Mouse (Mus musculus) lung, postnatal 0 days (tissue): ENCODE measurements around the gene Pram1. TPM values are rescaled to one million over a fixed set of nuclear protein-coding genes. Genes with fewer than 3 reads are reported as not detected.
A peak's percentile ranks its signal among the peaks of the same experiment; 100 is the strongest.

ENCODE experiments used
- ATAC-seq: fragments of 200-750 bp; cut with Nextera tagmentation; 2 replicates; pipeline ENCODE4 v1.8.0; 2017; ENCODE audit warnings: moderate library complexity
- DNase-seq: peaks from one replicate; pipeline ENCODE4 v3.0.0-alpha.2; 2016; ENCODE audit warnings: low spot score
- H3K27ac ChIP-seq: fragments of 300-500 bp; sonication (generic); 2 replicates; pipeline ENCODE4 v1.5.1; 2014; ENCODE audit warnings: antibody characterized with exemption, mild to moderate bottlenecking, low read length, mixed read lengths
- H3K27me3 ChIP-seq: fragments of 300-500 bp; sonication (generic); replicated peaks from 2 replicates; pipeline ENCODE4 v1.6.1; 2014; ENCODE audit warnings: low read length, mixed read lengths; ENCODE audit not compliant: insufficient read depth
- H3K36me3 ChIP-seq: fragments of 300-500 bp; sonication (generic); 2 replicates; pipeline ENCODE4 v1.6.1; 2014; ENCODE audit warnings: low read length, mixed read lengths; ENCODE audit not compliant: insufficient read depth
- H3K4me1 ChIP-seq: fragments of 300-500 bp; sonication (generic); 2 replicates; pipeline ENCODE4 v1.6.1; 2014; ENCODE audit warnings: antibody characterized with exemption, low read depth, low read length, mixed read lengths; ENCODE audit not compliant: insufficient read depth
- H3K4me2 ChIP-seq: fragments of 300-500 bp; sonication (generic); replicated peaks from 2 replicates; pipeline ENCODE4 v1.6.1; 2014; ENCODE audit warnings: low read depth, mild to moderate bottlenecking, low read length, moderate library complexity, mixed read lengths
- H3K4me3 ChIP-seq: fragments of 300-500 bp; sonication (generic); 2 replicates; pipeline ENCODE4 v1.5.1; 2014; ENCODE audit warnings: low read depth, low read length
- H3K9ac ChIP-seq: fragments of 300-500 bp; sonication (generic); replicated peaks from 2 replicates; pipeline ENCODE4 v1.6.1; 2014; ENCODE audit warnings: low read depth, mild to moderate bottlenecking
- H3K9me3 ChIP-seq: fragments of 300-500 bp; sonication (generic); 2 replicates; pipeline ENCODE4 v1.6.1; 2016; ENCODE audit warnings: low read length, mixed read lengths
- CTCF ChIP-seq: IDR thresholded peaks from 2 replicates; pipeline ENCODE4 v1.5.1; 2016; ENCODE audit warnings: antibody characterized with exemption, mild to moderate bottlenecking
- EP300 ChIP-seq: IDR thresholded peaks from 2 replicates; pipeline ENCODE4 v1.6.1; 2016; ENCODE audit warnings: antibody characterized with exemption, mild to moderate bottlenecking, control low read depth
- WGBS: fragments of 180-500 bp; shearing (Covaris S2); extraction: QIAGEN DNeasy Blood & Tissue Kit; methylation state at CpG from one replicate; pipeline ENCODE4 v1.1.7; 2014; 5-methylcytosine and 5-hydroxymethylcytosine counted together
- polyA plus RNA-seq: library from polyadenylated mRNA; unstranded; fragments of >200 nt; fragmentation: Nextera tagmentation; extraction: Ambion mirVana; gene quantifications from 2 replicates; pipeline ENCODE4 v1.2.1, GENCODE M21; 2015

Gene Pram1
- polyA plus RNA-seq, result 1.00 and 1.3 TPM in 2 replicates

- H3K9me3 ChIP-seq, result no peaks in the 10 kb centered on the region
- DNase-seq (peak; percentile 25), ATAC-seq (0 out of 2 replicates have a peak, but pooled peaks have one; percentile 26)
- no peaks in the 10 kb centered on the region for H3K36me3 ChIP-seq
- no peak within 1 kb of the TSS for H3K4me2 ChIP-seq
- H3K4me3 ChIP-seq, result no peak within 1 kb of the TSS
- TF ChIP-seq EP300 (no peak), CTCF (no peak)
- H3K27ac ChIP-seq, result no peak within 1 kb of the TSS; the same call in 1 of the 2 replicates
- no peaks in the 10 kb centered on the region for H3K27me3 ChIP-seq
- 79% methylated on average over 4 of the region's 4 CpGs for WGBS
- H3K4me1 ChIP-seq, result no peaks in the 10 kb centered on the region
- H3K9ac ChIP-seq, result no peak within 1 kb of the TSS
Measured at GRCm38 (mm10) chr17:33637516-33638276, at the start of gene Pram1. Gene Pram1 (plus strand): TSS chr17:33638056.

DNA sequence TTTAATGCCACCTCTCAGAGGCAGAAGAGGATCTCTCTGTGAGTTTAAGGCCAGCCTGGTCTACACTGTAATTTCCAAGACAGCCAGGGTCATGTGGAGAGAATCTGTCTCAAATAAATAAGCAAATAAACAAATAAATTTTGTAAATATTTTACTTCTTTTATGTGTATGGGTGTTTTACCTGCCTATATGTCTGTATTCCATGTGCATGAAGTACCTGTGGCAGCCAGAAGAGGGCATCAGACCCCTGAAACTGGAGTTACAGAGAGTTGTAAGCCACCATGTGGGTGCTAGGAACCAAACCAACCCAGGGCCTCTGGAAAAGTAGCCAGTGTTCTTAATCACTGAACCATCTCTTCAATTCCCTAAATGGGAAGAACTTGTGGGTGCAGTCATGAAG, 40.6 kb upstream of the Pram1 start:
- H3K4me3 ChIP-seq, result no peak overlapping the region
- H3K27ac ChIP-seq, result no peak overlapping the region
- no peak overlapping the region for H3K4me2 ChIP-seq
- H3K4me1 ChIP-seq, result no peaks in the 10 kb centered on the region
- no peak overlapping the region for H3K9ac ChIP-seq
- ATAC-seq (no peak), DNase-seq (no peak)
- TF ChIP-seq EP300, result no peak
- peak; percentile 32 for TF ChIP-seq CTCF
- H3K36me3 ChIP-seq, result no peaks in the 10 kb centered on the region
- H3K27me3 ChIP-seq, result no peaks in the 10 kb centered on the region
- no peaks in the 10 kb centered on the region for H3K9me3 ChIP-seq

GRCm38 (mm10) chr17:33598506-33598905, 39.4 kb upstream of the Pram1 start:
- no peaks in the 10 kb centered on the region for H3K36me3 ChIP-seq
- WGBS, result 87% methylated on average over 5 of the region's 5 CpGs
- DNase-seq (no peak), ATAC-seq (no peak)
- no peaks in the 10 kb centered on the region for H3K4me1 ChIP-seq
- no peak overlapping the region for H3K4me2 ChIP-seq
- no peaks in the 10 kb centered on the region for H3K9me3 ChIP-seq
- H3K27ac ChIP-seq, result no peak overlapping the region
- H3K27me3 ChIP-seq, result no peaks in the 10 kb centered on the region
- no peak overlapping the region for H3K9ac ChIP-seq
- TF ChIP-seq CTCF (no peak), EP300 (no peak)
- H3K4me3 ChIP-seq, result no peak overlapping the region

GRCm38 (mm10) chr17:33599836-33600475, 37.9 kb upstream of the Pram1 start:
- H3K4me3 ChIP-seq, result no peak overlapping the region
- WGBS, result 87% methylated on average over 8 of the region's 8 CpGs
- H3K4me1 ChIP-seq, result no peaks in the 10 kb centered on the region
- H3K27me3 ChIP-seq, result no peaks in the 10 kb centered on the region
- H3K36me3 ChIP-seq, result no peaks in the 10 kb centered on the region
- H3K9me3 ChIP-seq, result no peaks in the 10 kb centered on the region
- H3K27ac ChIP-seq, result no peak overlapping the region
- DNase-seq (no peak), ATAC-seq (no peak)
- TF ChIP-seq CTCF, result no peak
- H3K4me2 ChIP-seq, result no peak overlapping the region
- H3K9ac ChIP-seq, result no peak overlapping the region

DNA sequence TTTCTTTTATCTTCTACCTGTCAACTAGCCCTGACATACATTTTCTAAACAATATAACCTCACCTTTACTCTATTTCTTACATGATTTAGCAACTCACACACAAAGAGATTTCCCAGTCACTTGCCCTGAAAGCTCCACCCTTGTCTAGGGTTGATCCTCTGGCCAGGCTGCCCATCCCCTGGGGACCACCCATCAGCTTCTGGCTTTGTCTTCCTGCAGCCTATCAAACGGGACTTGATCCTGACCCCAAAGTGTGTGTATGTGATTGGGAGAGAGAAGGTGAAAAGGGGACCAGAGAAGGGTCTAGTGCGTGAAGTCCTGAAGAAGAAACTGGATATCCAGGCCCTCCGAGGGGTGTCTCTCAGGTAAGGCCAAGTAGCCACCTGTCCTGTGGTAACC, 37.0 kb upstream of the Pram1 start:
- H3K36me3 ChIP-seq, result no peaks in the 10 kb centered on the region
- no peak for TF ChIP-seq EP300
- no peak for TF ChIP-seq CTCF
- no peaks in the 10 kb centered on the region for H3K27me3 ChIP-seq
- H3K9ac ChIP-seq, result no peak overlapping the region
- H3K4me1 ChIP-seq, result no peaks in the 10 kb centered on the region
- 68% methylated on average over 3 of the region's 3 CpGs for WGBS
- no peaks in the 10 kb centered on the region for H3K9me3 ChIP-seq
- H3K4me3 ChIP-seq, result no peak overlapping the region
- ATAC-seq, result no peak
- no peak overlapping the region for H3K27ac ChIP-seq
- no peak overlapping the region for H3K4me2 ChIP-seq
- no peak for DNase-seq

GRCm38 (mm10) chr17:33601947-33602346, 35.9 kb upstream of the Pram1 start:
- Histone ChIP-seq H3K36me3 (no peaks in the 10 kb centered on the region), H3K9me3 (no peaks in the 10 kb centered on the region)
- 81% methylated on average over 12 of the region's 12 CpGs for WGBS

More at GRCm38 (mm10) chr17:33601947-33602346, 35.9 kb upstream of the Pram1 start:
- Histone ChIP-seq H3K4me3 (no peak overlapping the region), H3K27ac (no peak overlapping the region), H3K4me2 (no peak overlapping the region), H3K4me1 (no peaks in the 10 kb centered on the region), H3K9ac (no peak overlapping the region), H3K27me3 (no peaks in the 10 kb centered on the region)
- DNase-seq (no peak), ATAC-seq (no peak)
- TF ChIP-seq EP300 (no peak), CTCF (no peak)
